Mouse (Mus musculus) midbrain, postnatal 0 days (tissue): ENCODE results near the gene Sox10. TPM values are rescaled to one million over a fixed set of nuclear protein-coding genes. Genes with fewer than 3 reads are reported as not detected.

Experiments used
- ATAC-seq: fragments of 200-750 bp; cut with Nextera tagmentation; 2 replicates; pipeline ENCODE4 v1.8.0; 2017; ENCODE audit warnings: moderate number of reproducible peaks, mild to moderate bottlenecking, moderate TSS enrichment, moderate library complexity; ENCODE audit not compliant: low FRiP score
- DNase-seq: peaks from one replicate; pipeline ENCODE4 v3.0.0-alpha.2; 2015; ENCODE audit warnings: low spot score
- H3K27ac ChIP-seq: fragments of 300-500 bp; sonication (generic); 2 replicates; pipeline ENCODE4 v1.5.1; 2014; ENCODE audit warnings: low read depth, mild to moderate bottlenecking, low read length, mixed read lengths
- H3K27me3 ChIP-seq: fragments of 300-500 bp; sonication (generic); 2 replicates; pipeline ENCODE4 v1.6.1; 2014; ENCODE audit warnings: low read length, control low read depth, mixed read lengths; ENCODE audit not compliant: insufficient read depth
- H3K36me3 ChIP-seq: fragments of 300-500 bp; sonication (generic); 2 replicates; pipeline ENCODE4 v1.6.1; 2014; ENCODE audit warnings: low read length, control low read depth, mixed read lengths; ENCODE audit not compliant: insufficient read depth
- H3K4me1 ChIP-seq: fragments of 300-500 bp; sonication (generic); 2 replicates; pipeline ENCODE4 v1.6.1; 2014; ENCODE audit warnings: mild to moderate bottlenecking, control low read depth, antibody characterized with exemption, low read length, mixed read lengths; ENCODE audit not compliant: insufficient read depth
- H3K4me2 ChIP-seq: fragments of 300-500 bp; sonication (generic); 2 replicates; pipeline ENCODE4 v1.6.1; 2014; ENCODE audit warnings: low read depth, mild to moderate bottlenecking, low read length, mixed read lengths; ENCODE audit not compliant: poor library complexity, severe bottlenecking
- H3K4me3 ChIP-seq: fragments of 300-500 bp; sonication (generic); 2 replicates; pipeline ENCODE4 v1.5.1; 2014; ENCODE audit warnings: low read depth, mild to moderate bottlenecking, low read length, moderate library complexity
- H3K9ac ChIP-seq: fragments of 300-500 bp; sonication (generic); replicated peaks from 2 replicates; pipeline ENCODE4 v1.6.1; 2014; ENCODE audit warnings: mild to moderate bottlenecking, low read length, moderate library complexity, mixed read lengths; ENCODE audit not compliant: poor library complexity, severe bottlenecking
- H3K9me3 ChIP-seq: fragments of 300-500 bp; sonication (generic); 2 replicates; pipeline ENCODE4 v1.6.1; 2016; ENCODE audit warnings: low read length, control low read depth
- CTCF ChIP-seq: IDR thresholded peaks from 2 replicates; pipeline ENCODE4 v1.5.1; 2016; ENCODE audit warnings: antibody characterized with exemption, mild to moderate bottlenecking
- WGBS: fragments of 180-500 bp; shearing (Covaris S2); extraction: QIAGEN DNeasy Blood & Tissue Kit; methylation state at CpG from one replicate; pipeline ENCODE4 v1.1.7; 2014; 5-methylcytosine and 5-hydroxymethylcytosine counted together
- polyA plus RNA-seq: library from polyadenylated mRNA; unstranded; fragments of >200 nt; fragmentation: Nextera tagmentation; extraction: Ambion mirVana; gene quantifications from 2 replicates; pipeline ENCODE4 v1.2.1, GENCODE M21; 2015
- total RNA-seq: library from RNA; depleted of rRNA; stranded (reverse); fragments of >200 nt; gene quantifications from 2 replicates; pipeline ENCODE4 v1.2.3, GENCODE M21; 2014

Gene Sox10
- total and polyA plus RNA-seq, 2 experiments from 2014 or later, result 6.8 to 19.2 TPM

- H3K27ac ChIP-seq, result no peak overlapping the region
- TF ChIP-seq CTCF, result no peak
- DNase-seq, result peak; percentile 28
Observed at GRCm38 (mm10) chr15:79166712-79167111, 1.7 kb upstream of the Sox10 start.

GRCm38 (mm10) chr15:79164251-79164650, 789 bp downstream of the Sox10 start:
- WGBS, result 9% methylated on average over 10 of the region's 15 CpGs
- H3K27ac ChIP-seq, result no peak overlapping the region
- peak; percentile 9 for DNase-seq
- H3K9ac ChIP-seq, result no peak overlapping the region
- no peak for ATAC-seq
- H3K9me3 ChIP-seq, result no peaks in the 10 kb centered on the region
- H3K4me1 ChIP-seq, result no peaks in the 10 kb centered on the region
- no peak for TF ChIP-seq CTCF
- H3K36me3 ChIP-seq, result no peaks in the 10 kb centered on the region
- no peak overlapping the region for H3K4me2 ChIP-seq
- H3K27me3 ChIP-seq, result peaks cover 38% of the 10 kb centered on the region
- H3K4me3 ChIP-seq, result peak overlapping the region; percentile 21; the same call in 1 of the 2 replicates

More at GRCm38 (mm10) chr15:79166712-79167111, 1.7 kb upstream of the Sox10 start:
- WGBS, result 56% methylated on average over 8 of the region's 8 CpGs
- Histone ChIP-seq H3K4me3 (no peak overlapping the region), H3K9ac (no peak overlapping the region), H3K27me3 (peaks cover 35% of the 10 kb centered on the region), H3K4me1 (no peaks in the 10 kb centered on the region), H3K9me3 (no peaks in the 10 kb centered on the region), H3K36me3 (no peaks in the 10 kb centered on the region), H3K4me2 (no peak overlapping the region)
- no peak for ATAC-seq

- peak overlapping the region; percentile 21; the same call in 1 of the 2 replicates for H3K4me3 ChIP-seq
- H3K4me2 ChIP-seq, result no peak overlapping the region
- H3K4me1 ChIP-seq, result no peaks in the 10 kb centered on the region
- peak; percentile 42 for TF ChIP-seq CTCF
- WGBS, result 49% methylated on average over 14 of the region's 14 CpGs
- no peak overlapping the region for H3K9ac ChIP-seq
- no peaks in the 10 kb centered on the region for H3K9me3 ChIP-seq
- DNase-seq (no peak), ATAC-seq (no peak)
- no peaks in the 10 kb centered on the region for H3K36me3 ChIP-seq
- peaks cover 38% of the 10 kb centered on the region for H3K27me3 ChIP-seq
- no peak overlapping the region for H3K27ac ChIP-seq
Observed at GRCm38 (mm10) chr15:79162822-79163221, 2.2 kb downstream of the Sox10 start.

- 75% methylated on average over 7 of the region's 7 CpGs for WGBS
- no peak for ATAC-seq
- Histone ChIP-seq H3K27ac (no peak overlapping the region), H3K4me2 (0 out of 2 replicates have a peak overlapping the region, but pooled peaks have one; percentile 15), H3K4me1 (no peaks in the 10 kb centered on the region), H3K27me3 (peaks cover 38% of the 10 kb centered on the region), H3K36me3 (no peaks in the 10 kb centered on the region), H3K9me3 (no peaks in the 10 kb centered on the region), H3K9ac (no peak overlapping the region), H3K4me3 (peak overlapping the region; percentile 12; the same call in 1 of the 2 replicates)
- no peak for TF ChIP-seq CTCF
- DNase-seq, result no peak
Observed at GRCm38 (mm10) chr15:79162301-79162700, 2.7 kb downstream of the Sox10 start.

- Histone ChIP-seq H3K4me3 (no peak overlapping the region), H3K9me3 (no peaks in the 10 kb centered on the region), H3K36me3 (peaks cover 13% of the 10 kb centered on the region), H3K4me2 (no peak overlapping the region), H3K27me3 (no peaks in the 10 kb centered on the region), H3K4me1 (peaks cover 5% of the 10 kb centered on the region; the same call in 1 of the 2 replicates), H3K9ac (no peak overlapping the region), H3K27ac (no peak overlapping the region)
- no peak for TF ChIP-seq CTCF
- DNase-seq (no peak), ATAC-seq (no peak)
- WGBS, result 41% methylated on average over 3 of the region's 3 CpGs
Observed at GRCm38 (mm10) chr15:79155572-79155971, 9.5 kb downstream of the Sox10 start.

GRCm38 (mm10) chr15:79152709-79153108, 12.3 kb downstream of the Sox10 start:
- TF ChIP-seq CTCF, result no peak
- WGBS, result 54% methylated on average over 6 of the region's 6 CpGs
- Histone ChIP-seq H3K27me3 (no peaks in the 10 kb centered on the region), H3K27ac (peak overlapping the region; percentile 85), H3K36me3 (peaks cover 31% of the 10 kb centered on the region), H3K4me3 (no peak overlapping the region), H3K9me3 (no peaks in the 10 kb centered on the region), H3K4me1 (peaks cover 5% of the 10 kb centered on the region; the same call in 1 of the 2 replicates), H3K4me2 (no peak overlapping the region), H3K9ac (no peak overlapping the region)
- DNase-seq (peak; percentile 39), ATAC-seq (no peak)
